Mouse (Mus musculus) left cerebral cortex, postnatal 14 days (tissue): ENCODE measurements around the gene Olfr1487. TPM values are rescaled to one million over a fixed set of nuclear protein-coding genes. Genes with fewer than 3 reads are reported as not detected.
"Not testable (repeated sequence)": the region's sequence is repeated elsewhere in the genome, so short reads cannot be mapped to it uniquely, and the experiment has no call there.

Experiments
- DNase-seq, 2 experiments: peaks; one replicate each; pipeline ENCODE4 v3.0.0; 2021 to 2022; ENCODE audit warnings: low spot score in 2 of 2, mixed read lengths in 1 of 2
- intact Hi-C: fragments of 180-260 bp; cut with DNase I; formaldehyde crosslinking; loops from one replicate; pipeline ENCODE4 v1.15.1; 2025
- long read RNA-seq, 2 experiments: library from polyadenylated mRNA; stranded (forward); transcript quantifications; one replicate each; pipeline ENCODE4 v2.0.0; 2021
- microRNA-seq, 2 experiments: library from miRNA; unstranded; fragments of <30 nt; microRNA quantifications; one replicate each; pipeline ENCODE4 v1.2.0; 2022
- total RNA-seq, 2 experiments: library from RNA; stranded (reverse); gene quantifications; 2 replicates each; pipeline ENCODE4 v1.2.3; 2021

The Olfr1487 gene
- not detected for total RNA-seq
- long read RNA-seq, experiment 1, result 0 reads
- long read RNA-seq, experiment 2, result 0 reads

GRCm38 (mm10) chr19:13617075-13617474, at the start of gene Olfr1487:
Gene Olfr1487 (plus strand): TSS chr19:13617375.
- intact Hi-C loops, DNase-seq: not testable (repeated sequence)

- DNase-seq, result no peak
- intact Hi-C loops, result no loop called here
These were observed 34.0 kb upstream of the Olfr1487 start, which contains the start of gene Olfr1484 for GRCm38 (mm10) chr19:13583211-13583610. Gene Olfr1484 (plus strand): TSS chr19:13583511.

GRCm38 (mm10) chr19:13631321-13631720, 14.1 kb downstream of the Olfr1487 start, which contains the start of gene Olfr1489:
Gene Olfr1489 (plus strand): TSS chr19:13631621.
- no peak for DNase-seq
- intact Hi-C loops, result no loop called here

GRCm38 (mm10) chr19:13650791-13651190, 33.6 kb downstream of the Olfr1487 start, which contains the start of gene Olfr1490:
Gene Olfr1490 (plus strand): TSS chr19:13651091.
- intact Hi-C loops, result no loop called here
- no peak for DNase-seq

Small RNAs within 50 kb of the gene (microRNA-seq; reads per million reads assigned to microRNA genes)
- gene Gm22323 (0 reads per million in 2 experiments), gene Gm23931 (0 reads per million in 2 experiments)

Other genes starting within 250 kb of the Olfr1487 start
- not detected for gene Olfr1469, start 209.5 kb upstream of the Olfr1487 start, total RNA-seq
- not detected for gene Olfr1471, start 174.0 kb upstream of the Olfr1487 start, total RNA-seq
- gene Olfr1472, start 161.3 kb upstream of the Olfr1487 start, total RNA-seq, result not detected
- not detected for gene Olfr1474, start 147.8 kb upstream of the Olfr1487 start, total RNA-seq
- gene Olfr1475, start 137.2 kb upstream of the Olfr1487 start, total RNA-seq, result not detected
- not detected for gene Olfr1477, start 116.8 kb upstream of the Olfr1487 start, total RNA-seq
- gene Olfr1480, start 89.5 kb upstream of the Olfr1487 start, total RNA-seq, result not detected
- not detected for gene Olfr1484, start 33.9 kb upstream of the Olfr1487 start, total RNA-seq
- gene Olfr1489, start 14.2 kb downstream of the Olfr1487 start, total RNA-seq, result not detected
- gene Olfr1490, start 33.7 kb downstream of the Olfr1487 start, total RNA-seq, result not detected
- not detected for gene Olfr1491, start 79.9 kb downstream of the Olfr1487 start, total RNA-seq
- gene Olfr1493-ps1, start 105.9 kb downstream of the Olfr1487 start, total RNA-seq, result not detected
- gene Olfr1494, start 122.4 kb downstream of the Olfr1487 start, total RNA-seq, result not detected
- gene Olfr1495, start 147.2 kb downstream of the Olfr1487 start, total RNA-seq, result not detected
- gene Olfr1496, start 160.5 kb downstream of the Olfr1487 start, total RNA-seq, result not detected
- gene Olfr1497, start 180.8 kb downstream of the Olfr1487 start, total RNA-seq, result not detected
- not detected for gene Olfr1499, start 202.1 kb downstream of the Olfr1487 start, total RNA-seq
- not detected for gene Olfr1500, start 213.1 kb downstream of the Olfr1487 start, total RNA-seq
- gene Olfr1501, start 233.3 kb downstream of the Olfr1487 start, total RNA-seq, result not detected
- gene Olfr1502, start 244.4 kb downstream of the Olfr1487 start, total RNA-seq, result not detected